Mouse (Mus musculus): ENCODE data around the gene Optc. TPM values are rescaled to one million over a fixed set of nuclear protein-coding genes. Genes with fewer than 3 reads are reported as not detected.

Optc gene
- polyA plus RNA-seq, 1 experiment from 2014 or later: 0.82 TPM

GRCm38 (mm10) chr1:133923071-133923470 is 15.3 kb upstream of the Optc start:
- Histone ChIP-seq H3K27ac (replicated peaks; ENCODE audit: low read depth, low read length) (no peak overlapping the region), H3K4me3 (ENCODE audit: low read depth, low read length) (no peak overlapping the region), H3K4me1 (ENCODE audit: control insufficient read depth, insufficient read depth, low read length) (peaks cover 26% of the 10 kb centered on the region), H3K9me3 (ENCODE audit: control insufficient read depth, low read length) (peaks cover 8% of the 10 kb centered on the region; the same call in 1 of the 2 replicates), H3K9ac (ENCODE audit: low read depth, low read length) (no peak overlapping the region), H3K4me2 (ENCODE audit: low read depth, low read length) (no peak overlapping the region), H3K36me3 (ENCODE audit: control insufficient read depth, insufficient read depth, low read length) (no peaks in the 10 kb centered on the region), H3K27me3 (replicated peaks; ENCODE audit: control insufficient read depth, insufficient read depth, low read length) (no peaks in the 10 kb centered on the region)
- ATAC-seq (ENCODE audit: low read depth): no peak
- WGBS: 93% methylated on average over 5 of the region's 5 CpGs
- no peak for DNase-seq (ENCODE audit: low spot score)

GRCm38 (mm10) chr1:133921304-133921751 is 13.5 kb upstream of the Optc start, which contains the start of gene Prelp:
TSS of gene Prelp (minus strand) at chr1:133921414.
- Histone ChIP-seq H3K4me1 (ENCODE audit: control insufficient read depth, insufficient read depth, low read length) (peaks cover 36% of the 10 kb centered on the region), H3K9ac (ENCODE audit: low read depth, low read length) (no peak within 1 kb of the TSS), H3K4me2 (ENCODE audit: low read depth, low read length) (peak within 1 kb of the TSS; percentile 2), H3K27ac (replicated peaks; ENCODE audit: low read depth, low read length) (peak within 1 kb of the TSS; percentile 69), H3K36me3 (ENCODE audit: control insufficient read depth, insufficient read depth, low read length) (no peaks in the 10 kb centered on the region), H3K27me3 (replicated peaks; ENCODE audit: control insufficient read depth, insufficient read depth, low read length) (no peaks in the 10 kb centered on the region), H3K4me3 (ENCODE audit: low read depth, low read length) (no peak within 1 kb of the TSS), H3K9me3 (ENCODE audit: control insufficient read depth, low read length) (peaks cover 4% of the 10 kb centered on the region; the same call in 1 of the 2 replicates)
- peak; percentile 74 for DNase-seq (ENCODE audit: low spot score)
- no peak for ATAC-seq (ENCODE audit: low read depth)
- WGBS: 11% methylated on average over 8 of the region's 8 CpGs

GRCm38 (mm10) chr1:133920876-133921275 is 13.1 kb upstream of the Optc start:
- H3K4me3 ChIP-seq (ENCODE audit: low read depth, low read length): no peak overlapping the region
- no peak for ATAC-seq (ENCODE audit: low read depth)
- no peak overlapping the region for H3K9ac ChIP-seq (ENCODE audit: low read depth, low read length)
- no peaks in the 10 kb centered on the region for H3K9me3 ChIP-seq (ENCODE audit: control insufficient read depth, low read length)
- DNase-seq (ENCODE audit: low spot score): no peak
- H3K27me3 ChIP-seq (replicated peaks; ENCODE audit: control insufficient read depth, insufficient read depth, low read length): no peaks in the 10 kb centered on the region
- H3K4me1 ChIP-seq (ENCODE audit: control insufficient read depth, insufficient read depth, low read length): peaks cover 40% of the 10 kb centered on the region
- H3K27ac ChIP-seq (replicated peaks; ENCODE audit: low read depth, low read length): peak overlapping the region; percentile 69
- H3K36me3 ChIP-seq (ENCODE audit: control insufficient read depth, insufficient read depth, low read length): no peaks in the 10 kb centered on the region
- WGBS: 29% methylated on average over 3 of the region's 3 CpGs
- peak overlapping the region; percentile 2 for H3K4me2 ChIP-seq (ENCODE audit: low read depth, low read length)

- peak overlapping the region; percentile 69; the same call in 1 of the 2 replicates for H3K27ac ChIP-seq (replicated peaks; ENCODE audit: low read depth, low read length)
- DNase-seq (ENCODE audit: low spot score): peak; percentile 54
- H3K27me3 ChIP-seq (replicated peaks; ENCODE audit: control insufficient read depth, insufficient read depth, low read length): no peaks in the 10 kb centered on the region
- H3K36me3 ChIP-seq (ENCODE audit: control insufficient read depth, insufficient read depth, low read length): no peaks in the 10 kb centered on the region
- H3K4me2 ChIP-seq (ENCODE audit: low read depth, low read length): peak overlapping the region; percentile 2; the same call in 1 of the 2 replicates
- H3K9me3 ChIP-seq (ENCODE audit: control insufficient read depth, low read length): no peaks in the 10 kb centered on the region
- peaks cover 44% of the 10 kb centered on the region for H3K4me1 ChIP-seq (ENCODE audit: control insufficient read depth, insufficient read depth, low read length)
- no peak overlapping the region for H3K4me3 ChIP-seq (ENCODE audit: low read depth, low read length)
- ATAC-seq (ENCODE audit: low read depth): no peak; the same call in 1 of the 2 replicates
- 39% methylated on average over 3 of the region's 3 CpGs for WGBS
- no peak overlapping the region for H3K9ac ChIP-seq (ENCODE audit: low read depth, low read length)
Measured at GRCm38 (mm10) chr1:133920401-133920800, 12.6 kb upstream of the Optc start.

GRCm38 (mm10) chr1:133918088-133918470 is 10.3 kb upstream of the Optc start:
- Histone ChIP-seq H3K9ac (ENCODE audit: low read depth, low read length) (0 out of 2 replicates have a peak overlapping the region, but pooled peaks have one; percentile 38), H3K9me3 (ENCODE audit: control insufficient read depth, low read length) (no peaks in the 10 kb centered on the region), H3K36me3 (ENCODE audit: control insufficient read depth, insufficient read depth, low read length) (no peaks in the 10 kb centered on the region), H3K4me2 (ENCODE audit: low read depth, low read length) (peak overlapping the region; percentile 26; the same call in 1 of the 2 replicates), H3K27ac (replicated peaks; ENCODE audit: low read depth, low read length) (peak overlapping the region; percentile 67; the same call in 1 of the 2 replicates), H3K4me1 (ENCODE audit: control insufficient read depth, insufficient read depth, low read length) (peaks cover 44% of the 10 kb centered on the region), H3K4me3 (ENCODE audit: low read depth, low read length) (no peak overlapping the region; the same call in 1 of the 2 replicates), H3K27me3 (replicated peaks; ENCODE audit: control insufficient read depth, insufficient read depth, low read length) (no peaks in the 10 kb centered on the region)
- DNase-seq (ENCODE audit: low spot score) (peak; percentile 46), ATAC-seq (ENCODE audit: low read depth) (peak; percentile 3; the same call in 1 of the 2 replicates)
- 48% methylated on average over 6 of the region's 6 CpGs for WGBS

GRCm38 (mm10) chr1:133917456-133918087 is 9.8 kb upstream of the Optc start:
- H3K4me1 ChIP-seq (ENCODE audit: control insufficient read depth, insufficient read depth, low read length): peaks cover 44% of the 10 kb centered on the region
- 30% methylated on average over 11 of the region's 11 CpGs for WGBS
- no peaks in the 10 kb centered on the region for H3K9me3 ChIP-seq (ENCODE audit: control insufficient read depth, low read length)
- no peaks in the 10 kb centered on the region for H3K27me3 ChIP-seq (replicated peaks; ENCODE audit: control insufficient read depth, insufficient read depth, low read length)
- H3K27ac ChIP-seq (replicated peaks; ENCODE audit: low read depth, low read length): peak overlapping the region; percentile 67
- peak overlapping the region; percentile 38; the same call in 1 of the 2 replicates for H3K9ac ChIP-seq (ENCODE audit: low read depth, low read length)
- no peak overlapping the region for H3K4me3 ChIP-seq (ENCODE audit: low read depth, low read length)
- H3K36me3 ChIP-seq (ENCODE audit: control insufficient read depth, insufficient read depth, low read length): no peaks in the 10 kb centered on the region
- DNase-seq (ENCODE audit: low spot score): no peak
- peak; percentile 16; the same call in 1 of the 2 replicates for ATAC-seq (ENCODE audit: low read depth)
- H3K4me2 ChIP-seq (ENCODE audit: low read depth, low read length): peak overlapping the region; percentile 26; the same call in 1 of the 2 replicates

GRCm38 (mm10) chr1:133915723-133916355 is 8.0 kb upstream of the Optc start:
- peak; percentile 49; the same call in 1 of the 2 replicates for ATAC-seq (ENCODE audit: low read depth)
- no peak overlapping the region for H3K27ac ChIP-seq (replicated peaks; ENCODE audit: low read depth, low read length)
- H3K27me3 ChIP-seq (replicated peaks; ENCODE audit: control insufficient read depth, insufficient read depth, low read length): no peaks in the 10 kb centered on the region

GRCm38 (mm10) chr1:133915115-133915514 is 7.3 kb upstream of the Optc start:
- no peaks in the 10 kb centered on the region for H3K27me3 ChIP-seq (replicated peaks; ENCODE audit: control insufficient read depth, insufficient read depth, low read length)
- ATAC-seq (ENCODE audit: low read depth) (no peak), DNase-seq (ENCODE audit: low spot score) (no peak)
- no peaks in the 10 kb centered on the region for H3K36me3 ChIP-seq (ENCODE audit: control insufficient read depth, insufficient read depth, low read length)
- H3K9me3 ChIP-seq (ENCODE audit: control insufficient read depth, low read length): no peaks in the 10 kb centered on the region
- whole genome bisulfite sequencing: 88% methylated on average over 13 of the region's 13 CpGs
- no peak overlapping the region for H3K9ac ChIP-seq (ENCODE audit: low read depth, low read length)
- H3K4me1 ChIP-seq (ENCODE audit: control insufficient read depth, insufficient read depth, low read length): peaks cover 29% of the 10 kb centered on the region
- H3K27ac ChIP-seq (replicated peaks; ENCODE audit: low read depth, low read length): no peak overlapping the region
- H3K4me3 ChIP-seq (ENCODE audit: low read depth, low read length): no peak overlapping the region
- no peak overlapping the region for H3K4me2 ChIP-seq (ENCODE audit: low read depth, low read length)

More at GRCm38 (mm10) chr1:133915723-133916355, 8.0 kb upstream of the Optc start:
- peaks cover 36% of the 10 kb centered on the region for H3K4me1 ChIP-seq (ENCODE audit: control insufficient read depth, insufficient read depth, low read length)
- H3K9me3 ChIP-seq (ENCODE audit: control insufficient read depth, low read length): no peaks in the 10 kb centered on the region
- H3K36me3 ChIP-seq (ENCODE audit: control insufficient read depth, insufficient read depth, low read length): no peaks in the 10 kb centered on the region
- peak; percentile 73 for DNase-seq (ENCODE audit: low spot score)
- H3K4me3 ChIP-seq (ENCODE audit: low read depth, low read length): no peak overlapping the region
- 54% methylated on average over 8 of the region's 8 CpGs for WGBS
- H3K9ac ChIP-seq (ENCODE audit: low read depth, low read length): no peak overlapping the region
- H3K4me2 ChIP-seq (ENCODE audit: low read depth, low read length): no peak overlapping the region
